Mouse (Mus musculus): Measurements from ENCODE around the gene Ifitm3.

The Ifitm3 gene

DNA sequence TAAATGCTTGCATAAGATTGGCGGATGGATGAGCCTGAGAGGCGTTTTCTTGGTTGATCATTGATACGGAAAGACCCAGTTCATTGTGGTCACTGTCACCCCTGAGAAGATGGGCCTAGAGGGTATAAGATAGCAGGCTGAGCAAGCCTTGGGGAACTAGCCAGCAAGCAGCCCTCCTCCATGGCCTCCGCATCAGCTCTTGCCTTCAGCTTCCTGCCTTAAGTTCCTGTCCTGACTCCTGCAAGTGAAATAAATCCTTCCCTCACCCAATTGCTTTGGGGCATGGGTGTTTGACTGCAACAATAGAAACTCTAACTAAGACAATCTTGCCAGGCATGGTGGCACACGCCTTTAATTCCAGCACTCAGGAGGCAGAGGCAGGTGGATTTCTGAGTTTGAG lies 50.5 kb downstream of the Ifitm3 start:
- no peak for TF ChIP-seq GATA4 (IDR thresholded peaks at IDR 0.05; ENCODE audit: insufficient replicate concordance, low read length)

All from liver, adult (tissue).